Mouse (Mus musculus) heart, postnatal 0 days (tissue): Measurements from ENCODE around the gene 1700025C18Rik.

Experiments
- CTCF ChIP-seq: IDR thresholded peaks from 2 replicates; pipeline ENCODE4 v1.5.1; 2016; ENCODE audit warnings: antibody characterized with exemption, control low read depth, low read depth
- EP300 ChIP-seq: IDR thresholded peaks from 2 replicates; pipeline ENCODE4 v1.6.1; 2016; ENCODE audit warnings: antibody characterized with exemption, low read depth

DNA sequence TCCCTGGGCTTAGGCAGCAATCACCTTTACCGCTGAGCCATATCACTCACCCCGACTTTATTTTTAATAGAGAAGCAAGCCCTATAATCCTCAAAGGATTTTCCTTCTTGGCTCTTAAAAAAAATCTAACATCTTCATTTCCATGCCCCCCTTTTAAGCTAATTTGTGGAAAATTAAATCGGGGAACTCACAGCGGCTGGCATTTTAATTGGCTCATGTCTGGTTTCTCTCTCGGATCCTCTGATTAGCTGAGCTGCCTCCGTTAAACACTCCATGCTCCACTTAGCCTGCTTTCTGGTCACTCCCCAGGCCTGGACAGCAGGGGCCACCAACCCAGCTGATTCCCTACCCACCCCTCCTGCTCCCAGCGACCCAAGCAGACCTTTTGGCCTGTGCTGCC, 1.8 kb upstream of the 1700025C18Rik start:
- TF ChIP-seq CTCF (no peak), EP300 (no peak)
